Mouse (Mus musculus) spleen, adult 18-20 months (tissue): ENCODE results near the gene Farsa.
"Not testable (repeated sequence)": the region's sequence is repeated elsewhere in the genome, so short reads cannot be mapped to it uniquely, and the experiment has no call there.

Source experiments
- DNase-seq, 2 experiments: peaks; one replicate each; pipeline ENCODE4 v3.0.0; 2022; ENCODE audit warnings: mixed read lengths in 2 of 2

Farsa gene

DNA sequence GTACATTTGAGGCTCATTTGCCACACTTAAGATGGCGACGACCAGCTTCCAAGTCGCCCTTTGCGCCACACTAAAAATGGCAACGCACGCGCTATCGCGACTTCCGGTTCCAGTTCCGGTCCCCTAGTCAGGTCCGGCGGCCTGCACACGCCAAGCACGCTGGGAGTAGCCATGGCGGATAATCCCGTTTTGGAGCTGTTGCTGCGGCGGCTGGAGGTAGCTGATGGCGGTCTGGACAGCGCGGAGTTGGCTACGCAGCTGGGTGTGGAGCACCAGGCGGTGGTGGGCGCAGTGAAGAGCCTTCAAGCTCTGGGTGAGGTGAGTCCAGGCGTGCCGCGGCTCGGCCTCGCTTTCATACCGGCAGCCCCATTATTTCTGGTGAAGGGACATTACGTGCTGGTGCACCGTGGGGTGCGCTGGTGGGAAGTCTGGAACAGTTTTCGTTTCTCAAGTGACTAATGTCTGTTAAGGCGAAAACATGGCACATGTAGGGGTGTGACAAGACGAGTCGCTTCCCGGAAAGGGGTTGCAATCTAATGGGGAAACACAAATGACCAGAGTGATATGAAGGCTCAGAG is at the start of gene Farsa:
Gene Farsa, plus strand, starts transcription at position 126 of the 578 bp plus-strand sequence.
- DNase-seq = peak; percentile 80 to 89

GRCm38 (mm10) chr8:84809109-84809940 is 47.5 kb upstream of the Farsa start:
- DNase-seq = no peak

DNA sequence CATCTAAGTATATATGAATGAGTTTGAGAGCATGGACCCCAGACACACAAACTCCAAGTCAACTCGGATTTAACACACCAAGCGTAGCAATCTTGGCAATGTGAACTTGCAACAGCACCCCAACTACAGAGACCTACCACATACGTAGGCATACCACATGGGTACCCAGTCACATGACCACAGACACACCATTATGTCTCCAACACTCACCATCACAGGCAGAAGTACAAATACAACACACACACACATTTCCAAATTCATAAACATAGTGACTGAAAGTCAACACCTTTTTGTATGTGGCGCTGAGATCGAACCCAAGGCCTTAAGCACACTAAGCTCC is 46.9 kb upstream of the Farsa start:
- no peak for DNase-seq

DNA sequence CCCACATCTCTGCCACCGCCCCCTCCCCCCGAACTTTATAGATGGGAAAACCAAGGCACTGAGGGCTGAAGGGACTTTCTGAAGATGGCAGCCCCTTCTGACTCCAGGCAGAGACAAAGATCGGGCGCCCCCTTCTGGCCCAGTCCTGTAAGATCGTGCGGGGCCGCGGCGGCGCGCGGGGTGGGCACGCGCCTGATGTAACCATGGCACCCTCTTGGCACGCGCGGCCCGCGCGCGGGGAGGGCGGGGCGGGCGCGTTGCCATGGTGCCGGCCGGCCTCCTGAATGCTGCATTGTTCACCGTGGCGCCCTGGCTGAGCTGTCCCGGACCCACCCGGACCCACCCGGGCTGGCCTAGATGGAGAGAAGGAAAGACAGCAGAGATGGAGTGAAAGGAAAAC is 45.9 kb upstream of the Farsa start:
- DNase-seq = peak; percentile 67 to 84

GRCm38 (mm10) chr8:84811303-84811702 is 45.5 kb upstream of the Farsa start:
- DNase-seq = no peak

DNA sequence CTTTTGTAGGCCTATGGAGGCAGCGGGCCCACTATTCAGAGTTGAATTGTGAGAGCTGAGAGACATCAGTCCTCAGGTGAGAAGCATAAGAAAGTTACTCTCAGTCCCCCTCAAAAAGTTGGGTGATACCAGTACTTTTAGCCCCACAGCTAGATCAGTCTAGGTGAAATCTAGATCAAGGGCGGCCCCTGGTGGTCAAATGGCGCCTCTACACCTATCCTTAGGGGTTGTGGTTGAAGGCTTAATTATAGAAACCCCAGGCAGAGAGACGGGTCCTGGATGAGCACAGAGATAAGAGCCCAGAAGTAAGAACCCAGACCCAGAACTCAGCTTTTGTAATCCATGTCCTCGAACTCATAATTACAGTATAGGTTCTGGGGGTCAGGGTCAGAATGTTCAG is 43.7 kb upstream of the Farsa start:
- DNase-seq = peak; percentile 57 to 82

- DNase-seq = no peak
Observed at GRCm38 (mm10) chr8:84813830-84814229, 43.0 kb upstream of the Farsa start.

DNA sequence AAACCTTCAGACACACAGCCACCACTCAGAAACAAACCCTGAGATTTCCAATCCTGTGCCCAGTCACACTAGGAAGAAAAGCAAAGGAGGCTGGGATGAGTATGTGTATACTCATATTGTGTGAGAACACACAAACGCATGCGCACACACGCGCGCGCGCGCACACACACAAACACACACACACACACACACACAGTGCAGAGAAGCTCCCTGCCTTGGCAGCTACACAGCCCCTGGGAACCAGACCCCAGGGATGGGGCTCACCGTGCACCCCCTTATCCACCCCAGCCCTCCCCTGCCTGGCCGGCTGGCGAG is 42.6 kb upstream of the Farsa start:
- no peak for DNase-seq

DNA sequence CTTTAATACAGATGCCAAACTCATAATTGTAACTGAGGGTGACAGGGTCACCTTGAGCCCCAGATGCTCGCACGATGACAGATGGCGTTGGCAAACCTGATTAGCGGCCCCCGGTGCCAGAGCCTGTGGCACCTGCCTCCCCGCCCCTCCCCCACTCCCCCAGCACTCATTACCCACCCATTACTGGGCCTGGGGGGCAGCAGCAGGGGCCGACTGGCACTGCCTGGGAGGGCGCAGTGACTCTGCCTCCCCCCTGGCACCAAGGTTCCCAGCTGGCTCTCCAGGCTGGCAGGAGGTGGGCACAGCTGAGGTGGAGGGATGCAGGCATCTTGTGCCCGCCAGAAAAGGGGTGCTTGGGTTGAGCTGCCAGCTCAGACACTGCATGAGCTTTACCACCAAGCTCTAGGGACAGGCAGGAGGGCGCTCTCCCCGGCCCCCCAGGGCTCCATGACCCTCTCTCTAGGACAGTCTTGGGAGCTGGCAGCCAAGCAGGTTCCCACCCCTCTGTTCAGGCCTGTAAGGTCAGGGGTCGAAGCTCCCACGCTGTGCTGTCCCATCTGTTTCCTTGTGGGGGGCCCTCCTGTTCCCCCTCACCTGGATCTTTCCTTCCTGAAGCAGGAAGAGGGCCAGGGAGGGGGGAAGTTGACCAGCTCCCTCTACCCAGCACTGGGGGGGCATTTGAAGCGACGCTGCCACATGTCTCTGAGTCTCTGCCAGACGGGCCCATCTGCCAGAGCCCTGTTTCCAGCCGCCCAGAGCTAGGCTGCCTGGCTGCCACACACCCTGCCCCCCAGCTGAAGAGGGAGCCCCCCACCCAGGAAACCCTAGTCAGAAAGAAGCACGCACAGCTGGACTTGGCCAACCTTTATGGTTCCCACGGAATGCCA is 42.0 kb upstream of the Farsa start:
- DNase-seq = no peak

GRCm38 (mm10) chr8:84815547-84815946 is 41.2 kb upstream of the Farsa start:
- DNase-seq = peak; percentile 82 to 97

GRCm38 (mm10) chr8:84816117-84816516 is 40.7 kb upstream of the Farsa start:
- no peak for DNase-seq

DNA sequence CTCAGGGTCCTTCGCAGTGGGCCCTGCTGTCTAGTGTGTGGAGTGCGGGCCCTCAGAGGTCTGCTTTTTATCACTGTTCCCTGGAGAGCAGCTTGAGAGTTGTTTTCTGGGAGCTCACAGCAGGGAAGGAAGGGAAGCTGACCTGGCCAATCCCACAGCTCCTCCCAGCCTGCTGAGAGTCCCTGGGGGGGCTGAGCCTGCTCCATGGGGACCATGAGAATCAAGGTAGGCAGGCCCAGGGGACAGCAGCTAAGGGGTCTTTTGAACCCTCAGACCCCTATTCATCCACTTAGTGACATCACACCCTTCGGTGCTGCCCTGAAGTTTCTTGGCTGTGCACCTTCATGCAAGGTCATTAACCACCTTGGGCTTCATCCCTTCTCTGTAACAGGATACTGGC is 34.1 kb upstream of the Farsa start, which contains the start of gene Dand5:
Gene Dand5, minus strand, starts transcription at position 101 of the 400 bp plus-strand sequence.
- DNase-seq = no peak

DNA sequence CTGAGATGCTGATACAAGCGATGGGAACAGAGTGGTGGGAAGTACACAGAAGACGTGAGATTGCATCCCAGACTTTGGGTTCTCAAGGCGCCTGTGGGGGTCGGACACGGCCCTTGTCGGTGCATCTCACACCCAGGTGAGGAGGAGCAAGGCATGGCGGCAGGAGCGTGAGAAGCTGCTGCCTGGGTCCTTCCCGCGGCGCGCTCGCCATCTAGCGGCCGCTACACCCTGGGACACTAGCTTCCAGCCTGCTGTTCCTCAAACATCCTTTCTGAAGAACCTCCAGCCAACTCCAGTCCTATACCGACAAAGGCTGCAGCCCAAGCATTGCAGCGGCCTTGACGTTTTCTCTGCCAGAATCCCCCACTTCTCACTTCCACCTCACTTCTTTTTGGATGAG is 33.1 kb upstream of the Farsa start:
- DNase-seq = peak; percentile 36 to 63

DNA sequence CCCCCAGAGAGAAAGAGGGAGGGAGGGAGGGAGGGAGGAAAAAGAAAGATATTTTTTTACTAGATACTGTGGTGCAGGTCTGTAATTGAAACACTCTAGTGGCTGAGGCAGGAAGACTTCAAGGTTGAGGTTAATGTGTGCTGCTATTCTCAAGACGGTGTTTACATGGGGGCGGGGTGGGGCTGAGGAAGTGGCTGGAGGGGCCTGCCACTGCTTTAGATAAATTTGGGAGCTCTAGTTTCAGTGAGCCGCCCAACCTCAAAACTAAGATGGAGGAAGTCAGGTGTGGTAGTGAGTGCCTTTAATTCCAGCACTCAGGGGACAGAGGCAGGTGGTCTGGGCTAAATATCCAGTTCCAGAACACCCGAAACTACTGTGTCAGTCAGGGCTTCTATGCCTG is 31.2 kb upstream of the Farsa start:
- DNase-seq = peak; percentile 41 to 51

GRCm38 (mm10) chr8:84826518-84826917 is 30.3 kb upstream of the Farsa start:
- not testable (repeated sequence) for DNase-seq

DNA sequence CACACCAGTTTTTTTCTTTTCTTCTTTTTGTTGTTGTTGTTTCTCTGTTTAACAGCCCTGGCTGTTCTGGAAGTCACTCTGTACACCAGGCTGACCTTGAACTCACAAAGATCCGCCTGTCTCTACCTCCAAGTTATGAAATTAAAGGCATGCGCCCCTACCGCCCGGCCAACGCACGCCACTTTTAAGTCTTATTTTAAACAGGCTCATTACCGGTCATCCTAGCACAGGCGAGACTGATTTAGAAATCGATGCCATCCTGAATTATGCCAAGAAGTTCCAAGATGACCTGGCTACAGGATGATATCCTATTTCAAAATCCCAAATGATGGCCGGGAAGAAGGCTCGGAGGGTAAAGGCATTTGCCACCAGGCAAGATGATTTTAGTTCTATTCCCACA is 25.3 kb upstream of the Farsa start, which contains the start of gene Gadd45gip1:
Gene Gadd45gip1, plus strand, starts transcription at position 33 of the 400 bp plus-strand sequence.
- peak; percentile 40 to 61 for DNase-seq

DNA sequence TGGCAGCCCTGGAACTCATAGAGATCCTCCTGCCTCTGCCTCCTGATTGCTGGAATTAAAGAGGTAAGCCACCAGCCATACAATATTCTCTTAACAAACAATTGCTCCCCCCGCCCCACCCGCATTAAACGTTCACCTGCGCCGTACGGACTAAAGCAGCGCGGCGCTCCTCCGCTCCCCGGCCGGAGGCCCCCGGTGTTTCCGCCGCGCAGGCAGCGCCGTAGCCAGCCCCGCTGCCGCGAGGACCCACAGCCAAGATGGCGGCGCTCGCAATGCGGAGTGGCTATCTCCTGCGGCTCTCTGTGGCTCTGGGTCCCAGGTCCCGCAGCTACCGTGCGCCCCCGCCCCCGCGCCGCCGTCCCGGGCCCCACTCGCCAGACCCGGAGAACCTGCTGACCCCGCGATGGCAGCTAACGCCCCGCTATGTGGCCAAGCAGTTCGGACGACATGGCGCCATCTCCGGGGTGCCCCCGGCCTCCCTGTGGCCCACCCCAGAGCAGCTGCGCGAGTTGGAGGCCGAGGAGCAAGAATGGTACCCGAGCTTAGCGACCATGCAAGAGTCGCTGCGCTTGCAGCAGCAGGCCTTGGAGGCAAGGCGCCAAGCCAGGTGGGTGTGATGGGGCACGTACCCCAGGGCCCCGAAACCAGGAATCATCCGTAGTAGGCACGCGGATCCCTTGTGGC is 24.6 kb upstream of the Farsa start:
- peak; percentile 71 to 87 for DNase-seq

GRCm38 (mm10) chr8:84832759-84833742 is 23.7 kb upstream of the Farsa start:
- DNase-seq = no peak

DNA sequence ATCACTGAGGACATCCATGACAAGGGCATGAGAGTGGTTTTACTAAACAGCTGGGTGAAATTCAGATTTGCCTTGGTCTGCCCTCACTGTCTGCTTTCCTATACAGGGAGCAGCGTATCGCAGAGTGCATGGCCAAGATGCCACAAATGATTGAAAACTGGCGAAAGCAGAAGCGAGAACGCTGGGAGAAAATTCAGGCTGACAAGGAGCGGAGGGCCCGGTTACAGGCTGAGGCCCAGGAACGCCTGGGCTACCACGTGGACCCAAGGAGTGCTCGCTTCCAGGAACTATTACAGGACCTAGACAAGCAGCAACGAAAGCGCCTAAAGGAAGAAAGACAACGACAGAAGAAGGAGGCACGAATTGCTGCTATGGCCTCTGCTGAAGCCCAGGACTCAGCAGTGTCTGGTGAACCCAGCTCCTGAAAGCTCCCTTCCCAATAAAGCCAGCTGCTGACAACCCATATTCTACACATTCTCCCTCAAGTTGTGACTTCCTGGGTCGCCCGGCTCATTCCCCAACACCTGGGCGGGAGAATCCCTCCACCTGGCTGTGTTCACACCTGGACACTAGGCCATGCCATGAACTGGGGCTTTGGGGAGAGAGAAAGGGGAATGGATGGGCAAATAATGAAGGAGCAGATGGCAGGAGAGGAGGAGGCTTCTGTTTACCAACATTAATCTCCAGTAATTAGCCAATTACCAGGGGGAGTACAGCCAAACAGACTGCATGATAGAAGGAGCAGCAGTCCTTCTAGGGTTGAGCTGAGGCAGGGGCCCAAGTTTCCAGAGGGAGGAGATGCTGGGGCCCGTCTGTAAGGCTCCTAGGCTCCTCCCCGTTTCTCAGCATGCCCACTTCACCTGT is 22.6 kb upstream of the Farsa start:
- DNase-seq = no peak
